Mouse (Mus musculus) ES-Bruce4 (cell line): ENCODE data around the gene Pagr1a. TPM values are rescaled to one million over a fixed set of nuclear protein-coding genes. Genes with fewer than 3 reads are reported as not detected.
A peak's percentile ranks its signal among the peaks of the same experiment; 100 is the strongest.

ENCODE experiments used
- H3K27ac ChIP-seq: 2 replicates; pipeline ENCODE4 v1.5.1; 2012; ENCODE audit warnings: low read length, inconsistent platforms; ENCODE audit not compliant: insufficient read depth
- H3K27me3 ChIP-seq: 2 replicates; pipeline ENCODE4 v1.6.1; 2012; ENCODE audit warnings: mild to moderate bottlenecking, low read length, inconsistent platforms; ENCODE audit not compliant: control insufficient read depth, poor library complexity, insufficient read depth, severe bottlenecking
- H3K36me3 ChIP-seq: 2 replicates; pipeline ENCODE4 v1.6.1; 2012; ENCODE audit warnings: inconsistent platforms, mild to moderate bottlenecking, low read length, moderate library complexity; ENCODE audit not compliant: control insufficient read depth, poor library complexity, insufficient read depth, severe bottlenecking
- H3K4me1 ChIP-seq: one replicate; pipeline ENCODE4 v1.8.1; 2011; ENCODE audit warnings: low read length; ENCODE audit not compliant: control insufficient read depth, insufficient read depth
- H3K4me3 ChIP-seq: 2 replicates; pipeline ENCODE4 v1.5.1; 2011; ENCODE audit warnings: low read depth, mild to moderate bottlenecking, low read length
- H3K9ac ChIP-seq: 2 replicates; pipeline ENCODE4 v1.6.1; 2012; ENCODE audit warnings: low read depth, mild to moderate bottlenecking, inconsistent platforms; ENCODE audit not compliant: poor library complexity, severe bottlenecking
- H3K9me3 ChIP-seq: replicated peaks from 2 replicates; pipeline ENCODE4 v1.6.1; 2012; ENCODE audit warnings: mild to moderate bottlenecking, low read length, inconsistent platforms; ENCODE audit not compliant: control insufficient read depth, poor library complexity, insufficient read depth, severe bottlenecking
- CTCF ChIP-seq: IDR thresholded peaks from one replicate; pipeline ENCODE4 v1.8.1; 2011; ENCODE audit warnings: low read depth, low read length
- EP300 ChIP-seq: IDR thresholded peaks from 2 replicates; pipeline ENCODE4 v1.6.1; 2011; ENCODE audit warnings: low read depth, low read length; ENCODE audit not compliant: insufficient read depth
- POLR2A ChIP-seq: IDR thresholded peaks from one replicate; pipeline ENCODE4 v1.8.1; 2011; ENCODE audit warnings: low read length; ENCODE audit not compliant: insufficient read depth
- polyA plus RNA-seq: library from polyadenylated mRNA; stranded (reverse); fragments of >200 nt; gene quantifications from 2 replicates; pipeline ENCODE4 v1.2.4, GENCODE M21; 2011; ENCODE audit warnings: low read depth; ENCODE audit not compliant: missing spikeins, insufficient read depth, insufficient read length

Gene Pagr1a
- 12.7 and 27.9 TPM in 2 replicates for polyA plus RNA-seq

- H3K27ac ChIP-seq = peak within 1 kb of the TSS; percentile 63
- H3K4me3 ChIP-seq = peak within 1 kb of the TSS; percentile 89
- peaks cover 5% of the 10 kb centered on the region for H3K4me1 ChIP-seq
- peak within 1 kb of the TSS; percentile 71 for H3K9ac ChIP-seq
- no peak for TF ChIP-seq EP300
- peak; percentile 79 for TF ChIP-seq CTCF
- TF ChIP-seq POLR2A = peak; percentile 28
- peaks cover 10% of the 10 kb centered on the region for H3K36me3 ChIP-seq
- no peaks in the 10 kb centered on the region for H3K9me3 ChIP-seq
- no peaks in the 10 kb centered on the region for H3K27me3 ChIP-seq
Observed at GRCm38 (mm10) chr7:127016971-127017949, at the start of gene Pagr1a. Pagr1a (minus strand) TSS chr7:127017352.

GRCm38 (mm10) chr7:127066317-127066716, 49.2 kb upstream of the Pagr1a start:
- Histone ChIP-seq H3K27ac (no peak overlapping the region), H3K36me3 (no peaks in the 10 kb centered on the region), H3K27me3 (no peaks in the 10 kb centered on the region), H3K9ac (no peak overlapping the region), H3K4me1 (peaks cover 2% of the 10 kb centered on the region), H3K4me3 (no peak overlapping the region), H3K9me3 (no peaks in the 10 kb centered on the region)
- TF ChIP-seq CTCF (no peak), EP300 (no peak), POLR2A (no peak)

- H3K27me3 ChIP-seq = no peaks in the 10 kb centered on the region
- H3K27ac ChIP-seq = no peak overlapping the region
- H3K9me3 ChIP-seq = no peaks in the 10 kb centered on the region
- peak; percentile 9 for TF ChIP-seq CTCF
- TF ChIP-seq POLR2A = no peak
- no peak for TF ChIP-seq EP300
- H3K4me3 ChIP-seq = no peak overlapping the region
- H3K36me3 ChIP-seq = no peaks in the 10 kb centered on the region
- no peak overlapping the region for H3K9ac ChIP-seq
- peaks cover 2% of the 10 kb centered on the region for H3K4me1 ChIP-seq
Observed at GRCm38 (mm10) chr7:127065538-127065937, 48.4 kb upstream of the Pagr1a start.

- H3K9ac ChIP-seq = no peak overlapping the region
- no peaks in the 10 kb centered on the region for H3K4me1 ChIP-seq
- no peaks in the 10 kb centered on the region for H3K36me3 ChIP-seq
- no peaks in the 10 kb centered on the region; the same call in 1 of the 2 replicates for H3K27me3 ChIP-seq
- TF ChIP-seq EP300 (no peak), CTCF (no peak), POLR2A (no peak)
- no peak overlapping the region for H3K4me3 ChIP-seq
- no peaks in the 10 kb centered on the region for H3K9me3 ChIP-seq
- no peak overlapping the region for H3K27ac ChIP-seq
Observed at GRCm38 (mm10) chr7:127055026-127055585, 38.0 kb upstream of the Pagr1a start.

GRCm38 (mm10) chr7:127041851-127042672, 24.9 kb upstream of the Pagr1a start, which contains the start of gene Kif22:
Kif22 (minus strand) TSS chr7:127042471.
- Histone ChIP-seq H3K36me3 (peaks cover 5% of the 10 kb centered on the region), H3K27ac (peak within 1 kb of the TSS; percentile 71), H3K9me3 (no peaks in the 10 kb centered on the region), H3K27me3 (no peaks in the 10 kb centered on the region), H3K9ac (peak within 1 kb of the TSS; percentile 92), H3K4me3 (peak within 1 kb of the TSS; percentile 96), H3K4me1 (no peaks in the 10 kb centered on the region)
- TF ChIP-seq POLR2A (peak; percentile 75), EP300 (no peak)
